Mouse (Mus musculus) CH12F3 (cell line): Measurements from ENCODE around the gene Mc1r.
"Not testable (repeated sequence)": the region's sequence is repeated elsewhere in the genome, so short reads cannot be mapped to it uniquely, and the experiment has no call there.

Source experiments
- in situ Hi-C: fragments of 300-500 bp; cut with MboI; formaldehyde crosslinking; loops from 2 replicates; pipeline ENCODE4 v1.14.3; 2020; ENCODE audit warnings: low sequenced_read_pairs

Gene Mc1r

DNA sequence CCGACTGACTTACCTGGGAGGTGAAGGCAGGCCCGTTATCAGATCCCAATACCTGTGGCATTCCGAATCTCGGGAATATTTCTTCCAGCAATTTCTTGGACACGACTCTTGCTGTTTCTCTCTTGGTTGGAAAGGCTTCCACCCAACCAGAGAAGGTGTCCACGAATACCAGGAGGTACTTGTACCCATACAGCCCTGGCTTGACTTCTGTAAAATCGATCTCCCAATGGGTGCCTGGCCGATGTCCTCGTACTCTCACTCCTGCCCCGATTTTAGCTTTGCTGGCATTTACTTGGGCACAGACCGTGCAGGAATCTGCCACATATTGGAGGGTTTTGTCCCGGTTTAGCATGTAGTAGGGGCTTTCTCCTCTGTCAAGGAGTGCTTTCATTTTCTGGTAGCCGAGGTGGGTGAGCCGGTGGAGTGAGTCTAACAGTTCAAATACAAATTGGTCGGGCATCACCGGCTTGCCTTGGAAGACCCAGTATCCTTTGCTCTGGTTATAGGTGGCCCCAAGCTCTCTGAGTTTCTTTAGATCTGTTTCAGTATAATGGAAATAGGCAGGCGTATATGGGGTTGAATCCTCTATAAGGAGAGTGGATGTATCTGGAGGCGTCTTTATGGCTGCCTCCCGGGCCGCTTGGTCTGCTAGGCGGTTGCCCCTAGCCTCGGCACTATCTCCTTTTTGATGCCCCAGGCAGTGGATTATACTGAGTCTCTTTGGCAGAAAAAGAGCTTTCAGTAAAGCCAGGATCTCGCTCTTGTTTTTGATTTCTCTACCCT lies 22.2 kb downstream of the Mc1r start:
- in situ Hi-C loops: no loop called here

DNA sequence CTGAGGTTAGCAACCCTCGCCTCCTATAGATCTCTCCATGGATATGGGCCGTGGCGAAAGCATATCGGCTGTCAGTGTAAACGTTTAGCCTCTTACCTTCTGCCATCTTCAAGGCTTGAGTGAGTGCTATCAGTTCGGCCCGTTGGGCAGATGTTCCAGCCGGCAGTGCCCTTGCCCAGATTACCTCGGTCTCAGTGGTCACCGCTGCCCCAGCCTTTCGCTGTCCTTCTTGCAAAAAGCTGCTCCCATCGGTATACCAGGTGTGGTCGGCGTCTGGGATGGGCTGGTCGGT lies 22.8 kb downstream of the Mc1r start:
- in situ Hi-C loops: not testable (repeated sequence)

DNA sequence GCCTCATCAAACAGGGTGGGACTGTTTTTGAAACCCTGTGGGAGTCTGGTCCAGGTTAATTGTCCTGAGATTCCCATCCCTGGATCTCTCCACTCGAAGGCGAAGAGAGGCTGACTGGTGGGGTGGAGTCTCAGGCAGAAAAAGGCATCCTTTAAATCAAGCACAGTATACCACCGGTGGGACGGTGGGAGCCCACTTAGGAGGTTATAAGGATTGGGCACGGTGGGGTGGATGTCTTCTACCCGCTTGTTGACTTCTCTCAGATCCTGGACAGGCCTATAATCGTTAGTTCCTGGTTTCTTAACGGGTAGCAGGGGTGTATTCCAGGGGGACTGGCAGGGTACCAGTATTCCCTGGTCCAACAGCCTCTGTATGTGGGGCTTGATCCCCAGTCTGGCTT lies 24.0 kb downstream of the Mc1r start:
- in situ Hi-C loops: not testable (repeated sequence)

DNA sequence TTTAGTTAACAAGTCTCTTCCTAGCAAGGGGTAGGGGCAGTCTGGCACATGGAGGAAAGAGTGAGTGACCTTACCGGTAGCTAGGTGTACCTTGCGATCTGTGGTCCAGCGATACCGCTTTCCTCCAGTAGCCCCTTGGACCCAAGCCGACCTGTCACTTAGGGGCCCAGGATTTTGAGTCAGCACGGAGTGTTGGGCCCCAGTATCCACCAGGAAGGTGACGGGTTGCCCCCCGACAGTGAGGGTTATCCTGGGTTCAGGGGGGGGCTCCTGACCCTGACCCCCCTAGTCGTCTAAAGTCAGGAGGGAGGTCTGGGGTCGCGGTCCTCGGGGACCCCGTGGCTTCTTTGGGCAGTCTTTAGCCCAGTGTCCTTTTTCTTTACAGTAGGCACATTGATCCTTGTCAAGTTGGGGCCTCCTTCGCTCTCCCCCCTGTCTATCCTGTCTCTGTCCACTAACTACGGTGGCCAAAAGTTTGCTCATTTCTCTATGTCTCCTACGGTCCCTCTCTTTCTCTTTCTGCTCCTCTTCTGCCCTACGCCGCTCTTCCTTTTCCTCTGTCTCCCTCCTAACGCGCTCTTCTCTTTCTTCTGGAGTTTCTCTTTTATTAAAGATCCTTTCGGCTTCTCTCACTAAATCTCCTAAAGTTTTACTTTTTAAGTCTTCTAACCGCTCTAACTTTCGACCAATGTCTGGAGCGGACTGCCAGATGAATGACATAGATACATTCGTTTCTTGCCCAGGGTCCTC lies 24.9 kb downstream of the Mc1r start:
- in situ Hi-C loops: no loop called here

DNA sequence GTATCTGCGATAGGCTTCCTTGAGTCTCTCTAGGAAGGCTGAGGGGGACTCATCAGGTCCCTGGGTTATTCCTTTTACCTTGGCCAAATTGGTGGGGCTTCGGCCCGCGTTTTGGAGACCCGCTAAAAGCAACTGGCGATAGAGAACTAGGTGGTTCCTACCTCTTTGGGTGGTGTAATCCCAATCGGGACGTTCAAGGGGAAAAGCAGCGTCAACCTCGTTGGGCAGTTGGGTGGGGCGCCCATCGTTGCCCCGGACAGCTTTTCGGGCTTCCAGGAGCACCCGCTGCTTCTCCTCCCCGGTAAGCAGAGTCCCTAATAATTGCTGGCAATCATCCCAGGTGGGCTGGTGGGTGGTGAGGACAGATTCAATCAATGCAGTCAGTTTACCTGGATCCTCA lies 25.5 kb downstream of the Mc1r start:
- in situ Hi-C loops: no loop called here

DNA sequence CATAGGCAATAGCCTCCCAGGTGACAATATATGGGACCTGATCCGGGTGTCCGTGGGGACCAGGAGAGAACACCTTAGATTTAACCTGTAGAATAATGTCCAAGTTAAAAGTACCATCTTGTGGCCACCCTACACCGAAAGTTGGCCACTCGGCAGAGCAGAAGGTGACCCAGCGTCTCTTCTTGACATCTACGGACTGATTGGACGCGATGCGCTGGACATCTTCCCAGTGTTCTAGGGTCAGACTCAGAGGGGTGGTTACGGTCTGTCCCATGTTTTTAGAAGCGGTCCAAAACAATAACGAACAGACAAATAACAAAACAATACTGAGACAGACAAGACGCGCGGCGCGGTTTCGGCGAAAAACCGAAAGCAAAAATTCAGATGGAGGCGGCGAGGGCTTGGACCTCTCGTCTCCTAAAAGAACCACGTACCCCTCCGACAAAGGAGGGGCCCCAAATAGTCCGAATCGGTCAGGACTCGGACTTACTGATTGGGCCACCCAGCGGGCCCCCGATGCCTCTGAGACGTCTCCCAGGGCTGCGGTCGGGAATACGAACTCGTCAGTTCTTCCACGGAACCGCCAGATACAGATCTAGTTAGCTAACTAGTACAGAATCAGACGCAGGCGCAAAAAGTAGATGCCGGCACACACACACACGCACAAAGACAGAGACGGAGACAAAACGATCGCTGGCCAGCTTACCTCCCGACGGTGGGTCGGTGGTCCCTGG lies 26.5 kb downstream of the Mc1r start:
- in situ Hi-C loops: not testable (repeated sequence)

DNA sequence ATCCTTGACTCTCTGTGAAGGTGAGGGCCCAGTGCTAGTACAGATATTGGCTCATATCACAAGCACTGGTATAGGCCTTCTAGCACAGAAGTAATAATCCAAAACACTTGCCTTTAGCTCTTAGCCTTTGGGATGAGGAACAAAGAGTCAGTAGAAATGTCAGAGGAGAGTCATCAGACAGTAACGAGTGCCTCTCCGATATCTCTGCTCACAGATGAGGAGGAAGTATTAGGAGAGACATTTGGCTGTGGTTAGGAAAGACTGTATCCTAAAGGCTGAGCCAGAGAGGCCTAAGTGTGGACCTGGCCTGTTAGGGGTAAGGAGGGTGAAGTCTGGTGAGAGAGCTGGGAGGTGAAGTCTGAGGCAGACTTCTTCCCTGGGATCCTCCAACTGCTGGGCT lies 34.9 kb downstream of the Mc1r start:
- in situ Hi-C loops: no loop called here

DNA sequence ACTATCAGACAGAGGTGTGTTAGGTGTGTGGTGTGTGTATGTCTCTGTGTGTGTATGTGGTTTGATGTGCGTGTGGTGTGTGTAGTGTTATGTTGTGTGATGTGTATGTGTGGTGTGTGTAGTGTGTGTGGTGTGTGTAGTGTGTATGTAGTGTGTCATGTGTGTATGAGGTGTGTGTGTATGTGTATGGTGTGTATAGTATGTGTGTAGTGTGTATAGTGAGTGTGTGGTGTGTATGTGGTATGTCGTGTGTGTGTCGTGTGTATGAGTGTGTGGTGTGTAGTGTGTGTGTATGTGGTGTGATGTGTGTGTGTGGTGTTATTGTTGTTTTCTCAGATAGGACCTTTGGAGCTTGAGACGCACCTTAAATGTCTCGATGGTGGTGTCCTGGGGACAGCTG lies 35.4 kb downstream of the Mc1r start:
- in situ Hi-C loops: no loop called here

DNA sequence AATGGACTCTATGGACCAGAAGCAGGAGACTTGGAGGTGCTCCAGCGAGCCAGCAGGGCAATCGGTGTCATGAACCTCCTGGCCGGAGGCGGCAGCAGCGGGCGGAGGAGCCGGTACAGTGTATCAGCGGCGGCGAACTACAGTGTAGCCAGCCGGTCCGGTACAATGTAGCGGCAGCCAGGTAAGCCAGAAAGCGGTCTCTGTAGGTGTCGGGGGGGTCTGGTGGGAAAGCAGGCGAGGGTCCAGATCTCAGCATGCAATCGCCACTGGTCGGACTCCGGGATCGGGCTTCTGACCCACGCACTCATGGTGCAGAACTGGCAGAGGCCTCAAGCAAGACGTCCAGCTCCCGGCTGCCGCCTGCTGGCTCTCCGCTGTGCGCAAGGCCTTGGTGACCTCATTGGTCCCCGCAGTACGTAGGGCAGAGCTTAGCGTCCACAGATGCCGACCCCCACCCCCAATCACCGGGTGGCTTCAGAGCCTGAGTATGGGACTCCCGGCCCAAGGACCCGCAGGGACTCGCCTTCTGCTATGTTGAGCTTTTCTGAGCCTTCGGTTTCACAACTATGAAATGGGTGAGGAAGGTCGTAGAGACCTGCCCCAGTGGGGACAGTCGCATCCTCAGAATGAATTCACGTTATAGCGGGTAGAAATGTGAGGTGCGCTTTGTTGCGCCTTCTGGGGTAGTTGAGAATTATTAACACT lies 36.1 kb downstream of the Mc1r start:
- in situ Hi-C loops: no loop called here

DNA sequence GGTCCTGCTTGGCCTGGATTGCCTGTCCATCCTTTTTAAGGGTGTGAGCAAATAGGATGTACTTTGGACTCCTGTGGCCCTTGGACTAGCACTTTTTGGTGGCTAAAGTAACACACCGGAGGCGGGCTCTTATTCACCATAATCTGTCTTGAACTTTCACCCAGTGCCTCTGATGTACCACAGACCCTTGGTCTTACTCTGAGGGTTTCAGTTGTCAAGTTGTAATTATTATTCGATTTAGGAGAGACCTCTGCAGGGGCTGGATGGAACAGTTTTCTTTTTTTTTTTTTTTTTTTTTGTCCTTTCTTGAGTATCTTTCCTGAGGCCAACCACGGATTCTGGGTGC lies 36.6 kb downstream of the Mc1r start:
- in situ Hi-C loops: no loop called here

DNA sequence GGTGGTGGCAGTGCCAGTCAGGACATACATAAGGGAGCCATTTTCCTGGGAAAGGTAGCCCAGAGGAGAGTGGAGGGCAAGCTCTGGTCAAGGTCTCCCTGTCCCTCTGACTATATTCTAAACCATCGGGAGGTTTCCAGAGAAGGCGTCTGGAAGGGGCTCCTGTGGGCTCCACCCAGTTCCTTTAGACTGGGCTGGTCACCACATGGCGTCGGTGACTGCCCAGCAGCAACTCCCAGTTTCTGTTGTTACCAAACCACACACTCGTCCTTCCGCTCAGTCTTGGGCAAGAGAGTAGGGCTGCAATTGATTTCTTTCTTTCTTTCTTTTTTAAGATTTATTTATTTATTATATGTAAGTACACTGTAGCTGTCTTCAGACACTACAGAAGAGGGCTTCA lies 37.2 kb downstream of the Mc1r start:
- in situ Hi-C loops: no loop called here

DNA sequence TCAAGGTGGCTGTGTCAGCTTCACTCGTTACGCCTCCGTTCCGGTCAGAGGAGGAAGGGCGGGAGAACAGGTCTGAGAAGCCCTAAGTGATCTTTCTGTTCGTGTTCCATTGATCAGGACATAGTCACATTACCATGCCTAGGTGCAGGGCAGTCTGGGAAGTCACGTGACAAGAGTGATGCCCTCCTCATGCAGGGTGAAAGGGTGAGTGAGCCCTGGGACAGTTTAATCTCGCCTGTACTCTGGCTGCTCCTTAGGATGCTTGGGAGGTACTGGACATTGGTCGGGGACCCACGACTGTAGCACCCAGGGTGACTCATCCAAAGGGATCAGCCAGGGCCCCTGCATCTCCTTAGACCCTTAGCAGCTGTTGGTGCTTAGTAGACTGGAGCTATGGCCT lies 39.1 kb downstream of the Mc1r start:
- in situ Hi-C loops: no loop called here

DNA sequence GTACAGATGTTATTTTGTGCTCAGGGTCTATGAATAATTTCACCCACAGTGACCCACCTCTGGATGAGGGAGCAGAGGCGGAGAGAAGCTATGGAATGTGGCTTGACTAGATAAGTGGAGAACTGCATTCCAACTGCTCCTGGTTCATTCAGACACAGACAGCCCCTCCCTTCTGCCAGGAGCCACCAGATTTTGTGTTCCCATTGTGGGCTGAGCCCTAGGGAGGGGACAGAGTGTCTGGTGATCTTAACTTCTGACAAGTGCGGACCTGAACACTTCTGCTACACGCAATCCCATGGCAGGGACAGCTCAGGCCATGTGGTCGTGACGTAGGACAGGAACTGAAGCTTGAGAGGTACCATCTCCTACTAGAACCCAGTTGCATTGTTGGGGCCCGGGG lies 39.9 kb downstream of the Mc1r start:
- in situ Hi-C loops: no loop called here

DNA sequence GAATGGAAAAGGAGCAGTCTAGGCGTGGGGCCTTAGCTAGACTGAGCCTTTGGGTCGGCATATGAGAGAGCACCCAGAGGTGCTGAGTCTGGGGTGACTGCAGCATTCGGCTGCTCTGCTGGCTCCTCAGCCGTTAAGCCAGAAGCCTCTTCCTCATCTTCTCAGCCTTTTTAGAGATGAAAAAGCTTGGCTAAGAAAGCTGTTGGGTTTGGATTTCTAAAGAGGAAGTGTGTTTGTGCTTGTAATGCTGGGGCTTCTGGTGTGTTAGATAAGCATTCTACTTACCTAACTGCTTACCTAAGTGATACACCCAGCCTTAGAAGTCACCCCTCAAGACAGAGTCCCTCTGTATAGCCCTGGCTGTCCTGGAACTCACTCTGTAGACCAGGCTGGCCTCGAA lies 43.9 kb downstream of the Mc1r start:
- in situ Hi-C loops: no loop called here

DNA sequence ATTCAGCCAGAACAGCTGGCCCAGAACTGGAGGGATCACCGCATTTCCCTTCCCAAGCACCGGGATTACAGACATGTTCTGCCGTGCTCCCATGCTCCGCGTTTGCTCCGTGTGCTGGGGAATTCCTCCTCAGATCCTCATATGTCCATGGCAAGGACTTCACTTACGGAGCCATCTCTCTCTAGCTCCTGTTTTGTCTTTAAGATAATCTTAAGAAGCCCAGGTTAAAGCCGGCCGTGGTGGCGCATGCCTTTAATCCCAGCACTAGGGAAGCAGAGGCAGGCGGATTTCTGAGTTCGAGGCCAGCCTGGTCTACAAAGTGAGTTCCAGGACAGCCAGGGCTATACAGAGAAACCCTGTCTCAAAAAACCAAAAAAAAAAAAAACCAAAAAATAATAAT lies 44.8 kb downstream of the Mc1r start:
- in situ Hi-C loops: not testable (repeated sequence)

DNA sequence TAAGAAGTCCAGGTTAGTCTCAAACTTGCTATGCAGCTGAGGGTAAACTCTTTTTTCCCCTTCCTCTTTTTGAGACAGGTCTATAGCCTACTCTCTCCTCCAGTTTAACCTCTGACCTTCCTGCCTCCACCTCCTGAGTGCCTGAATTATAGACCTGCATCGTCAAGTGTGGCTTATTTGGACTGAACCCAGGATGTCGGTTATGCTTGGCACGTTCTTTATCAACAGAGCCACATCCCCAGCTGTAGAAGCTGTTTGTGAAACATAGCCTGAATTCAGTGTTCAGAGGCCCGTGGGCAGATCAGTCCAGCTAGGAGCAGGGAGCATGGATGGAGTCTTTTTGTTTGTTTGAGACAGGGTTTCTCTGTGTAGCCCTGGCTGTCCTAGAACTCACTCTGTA lies 45.2 kb downstream of the Mc1r start:
- in situ Hi-C loops: no loop called here

DNA sequence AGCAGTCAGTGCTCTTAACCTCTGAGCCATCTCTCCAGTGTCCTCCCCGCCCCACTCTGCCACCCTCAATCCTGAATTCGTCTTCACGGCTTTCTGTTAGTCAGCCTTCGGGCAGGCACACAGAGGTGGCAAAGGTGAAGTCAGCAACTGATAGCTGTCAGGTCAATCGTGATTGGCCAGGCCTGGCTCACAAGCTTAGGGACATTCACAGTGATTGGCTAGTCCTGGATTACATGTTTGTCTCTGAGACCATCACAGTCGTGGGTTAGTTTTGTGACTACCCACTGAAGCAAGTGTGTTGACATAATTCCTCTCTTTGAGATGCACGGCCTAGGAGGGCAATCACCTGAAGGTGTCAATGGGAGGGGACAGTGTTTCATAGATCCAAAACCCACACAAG lies 46.4 kb downstream of the Mc1r start:
- in situ Hi-C loops: no loop called here

DNA sequence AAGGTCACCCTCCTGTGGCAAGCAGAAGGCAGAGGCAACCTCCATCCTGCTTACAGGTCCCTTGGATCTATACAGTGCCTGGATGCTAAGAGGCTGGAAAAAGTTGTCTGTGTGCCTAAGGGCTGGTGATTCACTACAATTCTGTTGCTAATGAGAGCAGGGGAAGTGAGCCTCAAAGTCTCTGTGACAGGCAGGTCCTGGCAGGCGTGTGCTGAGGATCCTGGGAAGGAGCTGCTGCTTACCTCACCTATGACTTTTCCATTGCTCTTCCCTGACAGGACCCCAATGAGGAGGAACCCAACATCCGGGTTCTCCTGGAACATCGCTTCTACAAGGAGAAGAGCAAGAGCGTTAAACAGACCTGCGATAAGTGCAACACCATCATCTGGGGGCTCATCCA lies 47.0 kb downstream of the Mc1r start:
- in situ Hi-C loops: no loop called here

DNA sequence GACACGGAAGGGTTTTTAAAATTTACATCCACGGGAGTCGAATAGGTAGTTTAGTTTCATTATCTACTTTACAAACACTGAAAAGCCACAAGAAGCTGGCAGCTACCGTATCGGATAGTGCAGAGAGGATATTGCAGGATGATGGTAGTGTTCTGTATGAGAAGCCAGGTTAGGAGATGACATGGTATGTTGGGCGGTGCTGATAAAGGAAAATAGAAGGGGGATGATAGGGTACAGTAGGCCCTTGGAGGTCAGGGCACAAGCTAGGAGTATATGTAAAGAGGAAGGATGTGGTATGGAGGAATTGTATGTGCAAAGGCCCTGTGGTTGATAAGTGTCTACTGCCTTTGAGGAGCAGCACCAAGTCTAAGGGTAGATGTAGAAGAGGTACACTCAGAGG lies 47.7 kb downstream of the Mc1r start:
- in situ Hi-C loops: no loop called here
